Mouse (Mus musculus): ENCODE results near the gene Trip10. TPM values are rescaled to one million over a fixed set of nuclear protein-coding genes. Genes with fewer than 3 reads are reported as not detected.
"Not testable (repeated sequence)": the region's sequence is repeated elsewhere in the genome, so short reads cannot be mapped to it uniquely, and the experiment has no call there.

The Trip10 gene
- total RNA-seq, 2 experiments from 2014 or later = 52.1 to 58.4 TPM

DNA sequence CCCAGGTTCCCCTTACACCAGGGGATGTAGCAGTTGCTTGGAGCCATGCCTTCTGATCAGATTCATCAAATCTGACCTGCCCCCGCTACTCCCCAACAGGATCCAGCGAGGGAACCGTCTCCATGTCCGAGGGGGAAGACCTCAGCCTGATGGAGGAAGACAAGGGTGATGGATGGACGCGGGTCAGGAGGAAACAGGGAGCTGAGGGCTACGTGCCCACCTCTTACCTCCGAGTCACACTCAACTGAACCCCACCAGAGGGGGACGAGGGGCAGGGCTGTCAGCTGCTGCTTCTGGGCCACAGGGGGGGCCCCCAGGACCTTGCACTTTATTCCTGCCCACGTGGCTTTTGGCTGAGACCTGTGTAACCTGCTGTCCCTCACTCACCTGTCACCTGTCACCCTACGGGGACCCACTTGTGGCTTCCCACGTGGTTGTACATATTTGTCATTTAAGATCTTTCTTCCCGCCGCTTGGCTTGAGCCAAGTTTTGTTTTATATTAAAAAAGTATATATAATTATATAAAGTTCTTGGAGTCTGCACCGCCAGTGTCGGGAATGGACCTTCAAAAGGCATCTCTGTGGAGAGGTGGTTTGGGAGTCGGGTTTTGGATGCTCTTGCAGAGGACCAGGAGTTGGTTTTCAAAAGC is 13.8 kb downstream of the Trip10 start:
- no peak for DNase-seq (ENCODE audit: low spot score in 2 of 2)

DNA sequence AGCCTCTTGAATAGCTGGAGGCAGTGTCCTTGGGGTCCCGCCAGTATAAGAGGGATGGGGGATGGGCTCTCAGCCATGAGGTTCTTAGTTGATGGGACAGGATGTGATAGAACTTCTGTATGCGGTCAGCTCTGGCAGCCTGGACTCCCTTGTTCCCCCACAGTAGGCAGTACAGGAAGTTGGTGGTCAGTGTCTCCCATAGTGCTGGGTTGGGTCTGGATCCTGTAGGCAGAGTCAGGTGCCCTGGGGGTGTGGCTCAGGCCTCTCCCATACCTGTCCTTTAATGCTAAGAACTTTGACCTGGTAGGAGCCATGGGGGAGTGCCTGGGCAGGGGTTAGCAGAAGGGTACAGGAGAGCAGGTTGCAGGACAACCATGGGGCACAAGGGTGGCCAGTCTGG is 14.9 kb downstream of the Trip10 start:
- no peak for DNase-seq (ENCODE audit: low spot score in 2 of 2)

DNA sequence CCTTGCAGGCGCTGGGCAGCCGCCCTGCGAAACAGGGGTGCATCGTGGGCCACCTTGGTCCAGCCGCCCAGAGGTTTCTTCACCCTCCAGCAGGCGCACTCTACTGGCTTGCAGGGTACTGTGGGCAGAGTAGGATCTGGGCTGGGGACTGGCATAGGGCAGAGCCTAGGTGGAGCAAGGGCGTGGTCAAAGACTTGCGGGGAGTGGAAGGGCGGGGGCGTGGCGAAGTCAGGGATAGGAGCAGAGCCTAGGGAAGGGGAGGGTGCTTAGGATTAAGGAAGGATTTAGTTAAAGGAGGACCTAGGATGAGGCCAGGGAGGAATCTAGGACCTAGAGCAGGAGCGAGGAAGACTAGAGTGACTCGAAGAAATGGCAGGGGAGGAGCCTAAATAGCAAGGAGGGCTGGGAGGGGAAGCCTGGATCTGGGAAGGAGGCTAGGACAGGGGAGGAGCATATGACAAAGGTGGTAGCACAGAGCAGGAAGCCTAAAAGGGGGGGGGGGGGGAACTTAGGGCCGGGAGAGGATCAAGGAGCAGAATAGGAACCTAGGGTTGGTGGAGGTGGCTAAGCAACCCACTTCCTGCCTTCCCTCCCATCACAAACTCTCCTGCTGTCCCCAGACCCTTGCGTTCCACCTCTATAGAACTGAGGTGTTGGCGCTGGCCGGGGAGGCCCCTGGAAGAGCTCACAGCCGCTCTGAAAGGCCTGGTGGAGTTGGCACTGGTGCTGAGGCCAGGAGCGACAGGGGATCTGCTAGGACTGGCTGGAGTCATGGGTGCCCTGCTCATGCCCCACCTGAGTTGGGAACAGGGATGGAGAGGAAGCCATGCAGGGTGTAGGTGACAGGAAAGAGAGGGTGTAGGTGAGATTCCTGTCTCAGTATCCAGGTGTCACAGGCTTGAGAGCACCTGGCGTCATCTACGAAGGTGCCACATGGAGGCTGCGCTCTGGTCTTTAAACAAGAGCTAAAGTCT is 16.0 kb downstream of the Trip10 start:
- peak in 1 of 2 experiments; percentile 68 for DNase-seq (ENCODE audit: low spot score in 2 of 2)

DNA sequence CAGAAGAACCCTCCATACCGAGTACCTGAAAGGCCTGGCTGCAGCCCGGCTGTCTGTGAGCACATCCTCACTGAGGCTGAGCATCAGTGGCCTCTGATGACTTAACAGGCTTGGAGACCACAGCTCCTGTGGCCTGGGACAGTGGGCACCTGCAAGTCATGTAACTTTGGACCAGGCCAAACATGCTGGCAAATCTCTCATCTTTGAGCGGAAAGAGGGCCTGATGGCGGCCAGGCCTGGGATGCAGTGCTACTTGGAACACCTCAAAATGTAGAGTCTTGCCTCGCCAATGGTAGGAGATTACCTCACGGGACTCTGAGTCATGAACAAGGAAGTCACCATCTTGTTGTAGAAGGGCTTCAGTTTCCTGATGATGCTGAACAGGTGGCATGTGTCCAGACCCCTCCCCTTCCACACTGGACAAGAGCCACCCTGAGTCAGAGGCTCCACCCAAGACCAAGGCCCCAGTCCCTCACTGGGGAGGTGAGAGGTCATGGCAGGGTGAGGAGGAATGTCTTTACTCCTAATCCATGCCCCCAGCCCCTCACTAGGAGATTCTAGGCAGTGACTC is 18.4 kb downstream of the Trip10 start:
- DNase-seq (ENCODE audit: low spot score in 2 of 2) = no peak

DNA sequence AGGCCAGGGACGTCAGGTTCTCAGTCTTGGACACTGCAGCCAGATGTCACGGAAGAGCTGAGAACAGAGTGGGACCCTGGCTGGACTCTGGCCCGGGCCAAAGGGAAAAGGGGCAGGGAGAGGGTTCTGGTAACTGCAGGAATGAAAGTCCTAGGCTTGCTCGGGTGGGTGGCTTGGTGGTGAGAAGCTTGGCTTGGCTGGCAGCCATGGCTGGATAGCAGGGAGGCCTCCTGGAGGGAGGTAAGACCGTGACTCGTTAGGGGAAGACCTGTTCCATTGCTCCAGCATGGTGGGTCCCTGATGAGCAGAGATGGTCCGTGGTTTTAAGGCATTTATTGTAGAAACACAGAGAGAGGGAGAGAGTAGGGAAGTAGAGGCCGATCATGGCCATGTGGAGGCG is 22.0 kb downstream of the Trip10 start:
- no peak for DNase-seq (ENCODE audit: low spot score in 2 of 2)

DNA sequence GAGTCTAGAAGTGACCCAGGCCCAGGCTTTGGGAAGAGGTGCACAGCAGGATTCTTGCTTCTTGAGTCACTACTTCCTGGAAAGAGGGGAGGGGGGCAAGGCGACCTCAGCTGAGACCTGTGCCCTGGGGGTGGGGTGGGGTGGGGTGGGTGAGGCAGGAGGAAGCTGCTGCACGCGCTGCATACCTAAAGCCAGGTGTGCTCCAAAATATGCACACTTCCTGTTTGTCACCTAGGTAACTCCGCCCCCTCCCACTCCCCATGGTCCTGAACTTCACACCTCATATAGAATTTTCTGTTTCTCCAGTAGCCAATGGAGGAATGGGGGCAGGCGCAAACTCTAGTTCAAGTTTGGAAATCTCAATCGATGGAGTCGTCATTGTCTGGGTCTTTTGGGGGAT is 24.6 kb downstream of the Trip10 start:
- no peak for DNase-seq (ENCODE audit: low spot score in 2 of 2)

DNA sequence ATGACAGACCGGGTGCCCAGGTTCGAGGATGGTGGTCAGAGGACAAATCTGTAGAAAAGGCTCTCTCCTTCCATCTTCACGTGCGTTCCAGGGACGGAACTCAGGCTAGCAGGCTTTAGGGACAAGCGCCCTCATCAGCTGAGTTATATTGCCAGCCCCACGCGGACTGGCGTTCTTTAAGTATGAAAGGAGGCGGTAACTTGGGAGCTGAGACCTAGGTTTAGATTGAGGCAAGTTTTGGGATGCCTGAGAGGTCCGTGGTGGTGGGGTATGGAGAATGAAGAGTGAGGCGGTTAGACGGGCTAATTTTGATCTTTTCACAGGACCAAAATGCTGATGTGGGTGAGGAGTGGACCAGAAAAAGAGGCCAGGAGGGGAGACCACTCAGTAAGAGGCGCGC is 25.4 kb downstream of the Trip10 start:
- DNase-seq (ENCODE audit: low spot score in 2 of 2) = no peak

DNA sequence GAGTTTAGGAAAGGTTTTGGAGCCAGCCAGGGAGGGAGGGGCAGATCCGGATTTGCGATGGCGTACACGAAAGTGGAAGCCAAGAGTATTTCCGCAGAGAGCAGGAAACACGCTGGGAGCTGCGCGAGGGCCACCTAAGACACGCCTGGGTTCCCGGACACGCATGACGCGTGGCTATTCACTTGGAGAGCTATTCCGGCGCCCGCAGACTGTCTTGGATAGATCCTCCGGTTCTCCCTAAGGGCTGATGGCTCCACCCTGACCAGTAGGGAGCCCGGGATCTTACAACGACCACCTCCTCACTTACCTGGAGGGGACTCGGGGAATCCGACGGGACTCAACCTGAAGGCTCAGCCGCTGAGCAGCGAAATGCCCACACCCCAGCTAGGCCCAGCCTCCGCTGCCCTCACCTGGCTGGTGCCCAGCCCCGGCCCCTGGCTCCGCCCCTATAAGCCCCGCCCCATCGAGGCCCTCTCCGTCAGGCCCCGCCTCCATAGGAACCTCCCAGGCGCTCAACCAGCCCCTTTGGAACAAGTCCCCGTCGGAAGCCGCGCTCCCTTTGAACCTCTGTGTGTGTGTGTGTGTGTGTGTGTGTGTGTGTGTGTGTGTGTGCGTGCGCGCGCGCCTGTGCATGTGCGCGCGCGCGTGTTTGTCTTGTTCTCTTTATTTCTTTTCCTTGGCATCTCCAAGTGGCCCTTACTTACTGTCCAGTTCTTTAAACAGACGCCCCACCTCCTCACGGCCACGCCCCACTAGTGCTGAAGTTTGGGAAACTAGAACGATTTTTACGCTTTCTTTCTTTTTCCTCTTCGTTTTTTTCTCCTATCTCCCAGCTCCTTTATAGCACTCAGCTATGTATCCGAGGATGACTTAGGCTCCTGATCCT is 26.1 kb downstream of the Trip10 start:
- DNase-seq (ENCODE audit: low spot score in 2 of 2) = peak; percentile 64 to 79

DNA sequence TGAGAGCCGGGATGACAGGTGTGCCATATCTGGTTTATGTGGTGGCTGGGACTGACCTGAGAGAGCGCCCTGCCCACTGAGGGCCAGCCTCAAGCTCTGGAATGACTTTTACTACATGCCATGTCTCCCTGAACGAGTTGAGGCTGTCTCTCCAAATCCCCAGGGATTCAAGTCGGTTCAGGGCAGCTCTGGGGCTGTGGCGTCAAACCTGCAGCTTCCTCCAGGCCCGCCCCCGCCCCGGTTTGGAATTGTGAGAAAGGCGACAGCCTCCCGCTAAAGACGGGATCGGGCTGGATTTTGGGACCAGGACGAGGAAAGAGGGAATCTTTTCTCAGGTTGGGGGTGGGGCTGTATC is 26.7 kb downstream of the Trip10 start:
- DNase-seq (ENCODE audit: low spot score in 2 of 2) = no peak

DNA sequence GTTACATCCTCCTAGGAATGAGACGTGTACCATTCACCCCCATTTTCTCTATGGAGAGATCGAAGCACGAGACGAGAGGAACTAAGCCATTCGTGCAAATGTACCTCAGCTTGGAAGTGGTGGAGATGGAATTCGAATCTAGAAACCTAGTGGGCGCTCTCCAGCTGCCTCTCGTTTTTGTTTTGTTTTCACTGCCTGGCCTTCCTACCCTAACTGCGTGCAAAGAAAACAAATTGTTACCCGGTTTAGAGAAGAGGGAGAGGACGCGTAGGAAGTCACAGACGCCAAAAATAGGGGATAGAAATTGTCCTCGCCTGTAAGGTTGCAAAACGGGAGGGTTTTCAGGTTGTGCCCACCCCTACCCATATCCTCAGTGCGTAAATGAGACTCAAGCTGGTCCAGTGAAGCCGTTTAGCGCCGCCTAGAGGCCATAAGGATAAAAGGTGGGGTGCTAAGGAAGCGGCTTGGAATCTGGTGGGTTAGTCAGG is 27.4 kb downstream of the Trip10 start:
- DNase-seq (ENCODE audit: low spot score in 2 of 2) = peak; percentile 32 to 37

DNA sequence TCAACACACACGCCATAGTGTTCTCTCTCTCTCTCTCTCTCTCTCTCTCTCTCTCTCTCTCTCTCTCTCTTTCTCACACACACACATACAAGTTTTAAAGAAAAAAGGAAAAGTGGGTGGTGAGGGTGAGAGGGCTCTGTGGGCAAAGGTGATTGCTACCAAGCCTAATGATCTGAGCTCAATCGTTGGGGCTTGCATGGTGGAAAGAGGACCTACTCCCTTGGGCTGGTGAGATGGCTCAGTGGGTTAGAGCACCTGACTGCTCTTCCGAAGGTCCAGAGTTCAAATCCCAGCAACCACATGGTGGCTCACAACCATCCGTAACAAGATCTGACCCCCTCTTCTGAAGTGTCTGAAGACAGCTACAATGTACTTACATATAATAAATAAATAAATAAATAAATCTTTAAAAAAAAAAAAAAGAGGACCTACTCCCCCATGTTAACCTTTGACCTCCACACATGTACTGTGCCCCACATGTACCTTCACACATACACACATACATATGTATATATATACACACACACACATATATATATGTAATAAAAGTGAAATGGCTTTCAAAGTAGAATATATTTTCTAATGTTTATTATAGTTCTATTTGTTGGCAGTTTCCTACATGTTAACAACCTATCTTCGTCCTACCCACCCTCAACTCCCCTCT is 28.5 kb downstream of the Trip10 start:
- not testable (repeated sequence) for DNase-seq (ENCODE audit: low spot score in 2 of 2)

DNA sequence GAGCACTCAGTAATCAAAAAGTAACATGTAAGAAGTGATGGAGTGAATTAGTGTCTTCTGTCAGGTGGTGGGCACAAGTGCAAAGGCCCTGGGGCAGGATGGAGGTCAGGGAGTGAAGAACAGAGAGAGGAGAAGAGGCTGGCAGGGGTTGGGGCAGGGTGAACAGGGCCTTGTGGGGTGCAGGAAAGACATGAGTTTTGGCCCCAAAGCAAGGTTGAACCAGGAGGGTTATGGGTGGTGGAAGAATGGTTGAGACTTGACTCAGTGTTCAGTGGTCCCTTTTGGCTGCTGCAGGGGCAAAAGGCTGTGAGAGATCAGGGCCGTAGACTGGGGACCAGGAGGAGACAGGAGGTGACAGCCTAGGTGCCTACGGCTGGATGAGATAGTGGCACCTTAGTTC is 29.3 kb downstream of the Trip10 start:
- no peak for DNase-seq (ENCODE audit: low spot score in 2 of 2)

DNA sequence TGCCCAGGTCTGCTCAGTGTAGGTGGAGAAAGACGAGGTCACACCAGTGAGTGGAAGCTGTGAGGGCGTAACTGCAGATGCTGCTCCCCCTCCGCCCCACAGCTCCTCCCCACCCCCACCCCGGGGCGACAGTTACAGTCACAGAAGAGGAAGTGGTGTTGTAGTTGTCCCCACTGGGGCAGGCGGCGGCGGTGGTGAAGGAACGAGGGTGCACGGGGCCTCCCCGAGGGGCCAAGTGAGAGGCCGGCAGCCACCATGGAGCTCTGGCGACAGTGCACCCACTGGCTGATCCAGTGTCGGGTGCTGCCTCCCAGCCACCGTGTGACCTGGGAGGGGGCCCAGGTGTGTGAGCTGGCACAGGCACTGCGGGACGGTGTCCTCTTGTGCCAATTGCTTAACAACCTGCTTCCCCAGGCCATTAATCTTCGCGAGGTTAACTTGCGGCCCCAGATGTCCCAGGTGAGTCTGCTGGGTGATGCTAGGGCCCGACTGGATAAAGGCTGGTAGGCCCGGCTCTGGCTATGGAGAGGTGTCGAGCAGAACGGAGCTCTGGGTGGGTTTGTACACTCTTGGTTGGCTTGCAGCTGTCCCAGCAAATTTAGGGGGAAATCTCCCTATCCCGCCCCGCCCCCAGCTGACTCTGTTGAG is 29.8 kb downstream of the Trip10 start, which contains the start of gene Vav1:
Gene Vav1 (plus strand): TSS at position 158 of the 648 bp plus-strand sequence.
- no peak for DNase-seq (ENCODE audit: low spot score in 2 of 2)

DNA sequence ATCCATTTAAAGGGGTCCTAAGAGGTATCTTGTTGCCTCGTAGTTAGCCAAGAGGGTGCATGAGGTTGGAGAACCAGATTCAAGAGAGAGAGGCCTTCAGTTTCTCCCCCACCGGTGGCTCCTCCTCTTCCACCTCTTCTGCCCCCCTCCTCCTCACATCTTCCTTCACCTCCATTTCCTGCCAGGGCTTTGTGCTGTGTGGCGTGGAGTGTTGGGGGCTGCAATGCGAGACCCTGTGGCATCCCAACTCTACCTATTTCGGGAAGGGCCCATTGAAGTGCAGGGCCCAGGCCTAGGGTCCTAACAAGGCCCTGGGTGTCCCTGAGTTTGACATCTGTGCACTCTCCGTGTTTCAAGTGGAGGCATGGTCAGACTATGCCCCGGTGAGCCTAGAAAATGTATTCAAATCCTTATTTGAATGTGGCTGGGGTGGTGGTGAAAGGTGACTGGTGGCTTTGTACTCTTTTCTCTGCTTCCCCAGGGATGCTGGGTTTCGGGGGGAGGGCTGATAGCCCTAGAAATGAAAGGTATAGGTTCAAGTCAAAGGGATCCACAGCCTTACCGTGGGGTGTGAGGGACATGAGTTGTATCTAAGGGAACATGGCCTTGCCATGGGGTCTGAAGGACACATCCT is 30.5 kb downstream of the Trip10 start:
- DNase-seq (ENCODE audit: low spot score in 2 of 2) = no peak

DNA sequence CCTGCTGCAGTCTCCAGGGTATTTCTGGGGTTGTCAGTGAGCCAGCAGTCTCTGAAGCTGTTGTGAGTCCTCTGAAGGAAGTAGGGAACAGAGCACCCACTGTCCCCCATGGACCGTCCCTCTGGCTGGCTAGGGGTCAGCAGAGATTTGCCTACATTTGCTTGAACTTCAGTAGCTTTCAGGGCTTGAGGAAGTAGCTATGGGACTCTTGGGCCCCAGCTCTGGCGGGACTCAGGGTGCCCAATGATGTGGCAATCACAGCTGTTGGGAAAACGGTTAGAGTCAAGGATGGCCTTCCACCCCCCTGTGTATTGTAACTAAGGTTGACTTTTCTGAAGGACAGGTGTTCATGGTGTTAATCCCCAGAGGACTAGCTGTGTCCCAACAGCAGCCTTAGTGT is 31.2 kb downstream of the Trip10 start:
- no peak for DNase-seq (ENCODE audit: low spot score in 2 of 2)

DNA sequence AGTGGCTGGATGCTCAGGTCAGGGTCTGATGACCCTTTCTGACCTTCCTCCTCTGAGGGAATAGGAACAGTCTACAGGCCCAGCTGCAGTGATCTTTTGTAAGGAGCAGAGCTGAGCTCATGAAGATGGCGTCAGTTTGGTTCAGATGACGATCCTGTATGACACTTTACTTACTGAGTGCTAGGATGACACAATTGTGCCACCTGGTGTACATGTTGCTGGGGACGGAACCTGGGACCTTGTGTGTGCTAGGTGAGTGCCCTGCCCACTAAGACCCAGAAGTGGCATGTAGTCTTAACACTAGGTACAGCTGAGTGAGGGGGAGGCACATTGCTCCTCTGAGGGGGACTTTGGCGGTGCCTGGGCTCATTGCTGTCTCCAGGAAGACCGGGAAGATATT is 34.7 kb downstream of the Trip10 start:
- DNase-seq (ENCODE audit: low spot score in 2 of 2) = no peak

DNA sequence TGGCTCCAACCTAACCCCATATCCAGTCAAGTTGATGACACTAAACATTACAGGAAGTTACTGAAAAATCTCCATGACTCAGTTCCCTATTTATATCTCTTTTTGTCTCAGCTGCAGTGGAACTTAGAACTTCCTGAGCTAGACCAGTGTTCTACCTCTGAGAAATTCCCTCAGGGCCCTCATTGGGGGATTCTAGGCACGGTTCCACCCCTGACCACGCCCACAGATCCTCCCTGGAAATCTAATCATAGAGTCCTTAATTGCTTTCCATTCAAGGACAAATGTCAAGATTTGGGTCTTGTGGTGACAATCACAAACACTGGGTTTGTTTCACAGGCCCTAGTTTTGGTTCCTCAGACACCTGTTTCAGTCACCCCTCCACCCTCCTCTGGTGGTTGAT is 35.8 kb downstream of the Trip10 start:
- DNase-seq (ENCODE audit: low spot score in 2 of 2) = no peak

DNA sequence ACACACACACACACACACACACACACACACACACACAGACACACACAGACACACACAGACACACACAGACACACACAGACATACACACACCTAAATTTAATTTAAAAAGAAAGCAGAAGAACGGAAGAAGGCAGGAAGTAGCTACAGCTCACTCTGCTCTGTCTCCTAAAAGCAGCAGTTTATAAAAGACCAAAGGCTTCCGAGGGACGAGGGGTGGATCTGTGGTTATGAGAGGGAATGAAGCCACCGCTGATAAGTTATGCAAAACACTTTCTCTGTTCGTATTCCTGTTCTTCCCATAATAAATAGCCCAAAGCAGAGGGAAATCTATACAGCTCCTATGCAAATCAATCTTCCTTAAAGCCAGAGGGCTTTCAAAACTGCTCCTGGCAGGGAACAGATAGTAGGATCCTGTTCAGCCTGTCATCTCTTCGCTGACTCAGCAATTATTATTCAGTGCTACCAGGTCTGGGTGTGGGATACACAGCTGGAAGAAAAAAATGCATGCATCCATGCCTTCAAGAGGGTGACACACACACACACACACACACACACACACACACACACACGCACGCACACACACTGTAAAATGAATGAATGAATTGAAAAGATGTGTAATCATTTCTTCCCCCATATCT is 37.6 kb downstream of the Trip10 start:
- no peak for DNase-seq (ENCODE audit: low spot score in 2 of 2)

DNA sequence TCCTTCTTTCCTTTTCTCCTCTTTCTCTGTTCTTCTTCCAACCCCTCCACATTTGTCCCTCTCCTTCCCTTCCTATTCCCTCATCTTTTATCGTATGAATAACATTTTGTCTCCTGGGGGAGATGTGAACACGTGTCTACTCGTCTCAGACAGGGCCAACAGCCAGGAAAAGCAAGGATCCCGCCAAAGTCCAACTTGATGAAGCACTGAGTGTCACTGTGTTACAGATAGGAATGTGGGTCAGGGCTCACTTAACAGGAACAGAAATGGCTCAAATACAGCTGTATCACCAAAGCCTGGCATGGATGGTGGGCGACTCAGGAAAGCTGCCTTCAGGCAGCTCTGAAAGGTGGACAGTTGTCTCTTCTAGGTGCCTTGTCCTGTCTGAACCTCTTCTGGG is 40.0 kb downstream of the Trip10 start:
- DNase-seq (ENCODE audit: low spot score in 2 of 2) = no peak

Data from adrenal gland, postnatal 4 days (tissue).